Mouse (Mus musculus) small intestine, adult 2 months (tissue): ENCODE results near the gene Coro2b. TPM values are rescaled to one million over a fixed set of nuclear protein-coding genes. Genes with fewer than 3 reads are reported as not detected.

Experiments
- H3K27ac ChIP-seq: fragments of 200-500 bp; 2 replicates; pipeline ENCODE4 v1.5.1; 2012; ENCODE audit warnings: low read depth, low read length, control low read depth, inconsistent platforms; ENCODE audit not compliant: insufficient read depth
- H3K27me3 ChIP-seq: fragments of 200-500 bp; 2 replicates; pipeline ENCODE4 v1.6.1; 2012; ENCODE audit warnings: mild to moderate bottlenecking, moderate library complexity, low read length, inconsistent platforms; ENCODE audit not compliant: control insufficient read depth, insufficient read depth
- H3K36me3 ChIP-seq: fragments of 200-500 bp; 2 replicates; pipeline ENCODE4 v1.6.1; 2012; ENCODE audit warnings: mild to moderate bottlenecking, low read length, control low read depth, inconsistent platforms; ENCODE audit not compliant: control insufficient read depth, insufficient read depth
- H3K4me1 ChIP-seq: fragments of 200-500 bp; 2 replicates; pipeline ENCODE4 v1.6.1; 2012; ENCODE audit warnings: low read length, inconsistent platforms, mixed read lengths; ENCODE audit not compliant: control insufficient read depth, insufficient read depth, insufficient read length
- H3K4me3 ChIP-seq: fragments of 200-500 bp; 2 replicates; pipeline ENCODE4 v1.5.1; 2012; ENCODE audit warnings: low read depth, mild to moderate bottlenecking, control low read depth, inconsistent platforms, low read length, moderate library complexity
- CTCF ChIP-seq: fragments of 200-500 bp; IDR thresholded peaks from 2 replicates; pipeline ENCODE4 v1.5.1; 2012; ENCODE audit warnings: low read depth, mild to moderate bottlenecking, control low read depth, inconsistent platforms, low read length, moderate library complexity, mixed read lengths; ENCODE audit not compliant: insufficient replicate concordance, insufficient read length; ENCODE audit errors: extremely low read depth
- POLR2A ChIP-seq: fragments of 200-500 bp; IDR thresholded peaks from 2 replicates; pipeline ENCODE4 v1.6.1; 2012; ENCODE audit warnings: low read depth, mild to moderate bottlenecking, control low read depth, inconsistent platforms, low read length, moderate library complexity
- WGBS: fragments of 180-500 bp; shearing (Covaris S2); methylation state at CpG from one replicate; pipeline ENCODE4 v1.1.7; 2018; 5-methylcytosine and 5-hydroxymethylcytosine counted together
- polyA plus RNA-seq: library from polyadenylated mRNA; depleted of rRNA; stranded (reverse); fragments of >200 nt; gene quantifications from 2 replicates; pipeline ENCODE4 v1.2.3, GENCODE M21; 2012

Gene Coro2b
- polyA plus RNA-seq, 1 experiment = 2.7 TPM

- TF ChIP-seq CTCF (no peak), POLR2A (no peak)
- H3K4me1 ChIP-seq = no peaks in the 10 kb centered on the region
- H3K36me3 ChIP-seq = no peaks in the 10 kb centered on the region
- no peak overlapping the region for H3K27ac ChIP-seq
- 26% methylated on average over 10 of the region's 10 CpGs for WGBS
- H3K27me3 ChIP-seq = no peaks in the 10 kb centered on the region
- no peak overlapping the region for H3K4me3 ChIP-seq
Observed at GRCm38 (mm10) chr9:62513492-62514133, 23.2 kb downstream of the Coro2b start.

- H3K27me3 ChIP-seq = no peaks in the 10 kb centered on the region
- H3K4me3 ChIP-seq = no peak overlapping the region
- no peaks in the 10 kb centered on the region for H3K36me3 ChIP-seq
- 0 out of 2 replicates have a peak overlapping the region, but pooled peaks have one; percentile 28 for H3K27ac ChIP-seq
- no peak for TF ChIP-seq POLR2A
- 58% methylated on average over 4 of the region's 4 CpGs for WGBS
- H3K4me1 ChIP-seq = no peaks in the 10 kb centered on the region
Observed at GRCm38 (mm10) chr9:62510530-62510936, 26.3 kb downstream of the Coro2b start.

DNA sequence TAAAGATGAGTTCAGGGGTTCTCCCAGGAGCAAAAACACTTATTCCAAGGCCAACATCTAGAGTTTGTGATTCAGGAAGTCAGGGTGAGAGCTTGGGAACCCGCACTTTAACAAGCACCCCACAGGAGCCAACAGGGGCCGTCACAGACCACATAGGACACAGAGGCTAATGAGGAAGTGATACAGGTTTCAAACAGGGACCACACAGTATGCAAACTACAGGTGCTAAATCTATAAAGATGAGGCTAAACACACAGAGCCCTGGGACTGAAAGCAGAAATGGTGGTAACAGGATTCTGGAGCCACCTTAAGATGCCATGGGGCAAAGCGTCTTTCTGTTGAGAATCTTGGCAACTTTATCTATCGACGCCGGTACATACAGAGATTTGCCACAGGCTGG lies 27.2 kb downstream of the Coro2b start:
- Histone ChIP-seq H3K4me1 (no peaks in the 10 kb centered on the region), H3K36me3 (no peaks in the 10 kb centered on the region), H3K27ac (0 out of 2 replicates have a peak overlapping the region, but pooled peaks have one; percentile 28), H3K4me3 (no peak overlapping the region), H3K27me3 (no peaks in the 10 kb centered on the region)
- WGBS = 82% methylated on average over 6 of the region's 6 CpGs
- TF ChIP-seq CTCF (no peak), POLR2A (no peak)

- Histone ChIP-seq H3K27ac (no peak overlapping the region), H3K4me3 (no peak overlapping the region), H3K27me3 (no peaks in the 10 kb centered on the region), H3K4me1 (no peaks in the 10 kb centered on the region), H3K36me3 (no peaks in the 10 kb centered on the region)
- TF ChIP-seq CTCF = no peak
- 84% methylated on average over 10 of the region's 10 CpGs for WGBS
Observed at GRCm38 (mm10) chr9:62508740-62509524, 27.9 kb downstream of the Coro2b start.

DNA sequence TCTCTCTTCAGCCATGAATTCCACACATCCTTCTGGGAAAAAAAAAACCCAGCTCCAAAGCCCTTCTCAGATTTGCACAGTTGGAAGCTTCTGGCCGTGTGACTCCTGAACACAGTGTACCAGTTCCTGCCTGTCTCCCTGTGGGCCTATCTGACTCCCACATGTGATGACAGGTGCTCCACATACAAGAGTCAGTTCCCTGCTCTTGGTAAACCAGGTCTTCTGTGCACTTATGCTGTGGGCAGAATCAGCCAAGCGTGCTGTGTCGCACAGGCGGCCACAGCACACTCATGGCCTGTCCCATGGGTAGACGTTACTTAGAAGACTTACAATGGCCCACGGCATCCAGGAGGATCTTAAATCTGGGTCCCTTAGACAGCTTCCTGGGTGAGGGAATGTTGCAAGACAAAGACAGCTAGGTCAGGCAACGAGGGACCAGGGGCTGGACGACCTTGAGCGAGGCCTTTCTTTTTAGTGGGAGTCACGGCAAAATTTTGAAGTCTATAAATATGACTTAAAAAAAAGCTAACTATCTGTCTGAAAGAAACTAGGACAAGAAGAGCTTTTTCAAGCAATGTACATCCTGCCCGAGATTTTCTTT lies 30.3 kb downstream of the Coro2b start:
- no peak overlapping the region for H3K27ac ChIP-seq
- H3K4me3 ChIP-seq = no peak overlapping the region
- H3K4me1 ChIP-seq = no peaks in the 10 kb centered on the region; the same call in 1 of the 2 replicates
- no peaks in the 10 kb centered on the region for H3K36me3 ChIP-seq
- no peak for TF ChIP-seq POLR2A
- TF ChIP-seq CTCF = no peak
- no peaks in the 10 kb centered on the region for H3K27me3 ChIP-seq
- WGBS = 88% methylated on average over 11 of the region's 11 CpGs

DNA sequence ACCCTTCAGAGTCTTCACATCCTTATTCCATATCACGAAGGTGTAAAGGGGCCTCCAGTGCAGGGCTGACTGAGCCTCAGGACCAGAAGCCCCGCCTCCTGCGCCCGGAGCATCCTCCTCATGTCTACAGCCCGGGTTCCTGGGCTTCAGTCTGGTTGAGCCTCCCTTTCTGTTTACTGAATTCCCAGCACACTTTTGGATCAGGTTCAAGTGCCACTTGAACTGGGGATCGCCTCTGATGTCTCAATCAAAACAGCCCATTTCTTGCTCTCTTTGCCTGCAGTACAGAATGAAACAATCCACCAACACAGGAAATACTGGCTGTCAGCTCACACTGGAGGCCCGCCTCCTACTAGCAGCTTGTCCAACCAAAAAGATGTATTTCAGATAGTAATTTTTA lies 32.7 kb downstream of the Coro2b start:
- no peaks in the 10 kb centered on the region for H3K27me3 ChIP-seq
- TF ChIP-seq CTCF (no peak), POLR2A (no peak)
- no peak overlapping the region for H3K4me3 ChIP-seq
- H3K4me1 ChIP-seq = no peaks in the 10 kb centered on the region; the same call in 1 of the 2 replicates
- H3K27ac ChIP-seq = no peak overlapping the region
- no peaks in the 10 kb centered on the region for H3K36me3 ChIP-seq
- WGBS = 61% methylated on average over 7 of the region's 7 CpGs

DNA sequence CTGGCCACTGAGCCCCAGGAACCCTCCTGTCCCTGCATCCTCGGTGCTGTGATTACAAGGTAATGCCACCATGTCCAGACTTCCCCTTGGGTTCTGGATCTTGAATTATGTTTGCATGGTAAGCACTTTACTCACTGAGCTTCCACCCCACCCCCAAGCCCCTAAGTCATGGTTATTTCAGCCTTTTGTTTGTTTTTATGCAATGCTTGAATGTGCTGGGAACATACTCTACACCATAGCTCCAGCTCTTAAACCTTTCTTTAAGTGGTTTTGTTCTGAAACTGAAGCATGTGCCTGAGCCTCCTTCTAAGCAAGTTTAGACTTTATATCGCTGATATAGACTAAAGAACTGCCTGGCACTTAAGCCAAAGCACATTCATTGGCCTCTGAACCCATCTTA lies 34.5 kb downstream of the Coro2b start:
- H3K36me3 ChIP-seq = no peaks in the 10 kb centered on the region
- no peaks in the 10 kb centered on the region; the same call in 1 of the 2 replicates for H3K4me1 ChIP-seq
- no peaks in the 10 kb centered on the region for H3K27me3 ChIP-seq
- 80% methylated on average over 2 of the region's 2 CpGs for WGBS
- H3K4me3 ChIP-seq = no peak overlapping the region
- no peak overlapping the region for H3K27ac ChIP-seq
- no peak for TF ChIP-seq POLR2A
- no peak for TF ChIP-seq CTCF
